In genomic region chr14:121164866-121165265, GRCm38 (mm10) we compare ENCODE assay signal across 10 mouse cellular contexts.
A peak's percentile ranks its signal among the peaks of the same experiment; 100 is the strongest.
DNase-seq lines count a peak whose midpoint lies in the region; ATAC-seq and TF ChIP-seq lines count a peak whose summit lies in the region.
"Had no signal": no experiment of that assay in that cellular context is flagged by ENCODE, and none has a peak within 500 bp of the region (broad histone marks: within the 10 kb centered on the region; RNA-seq: fewer than 3 reads in every experiment).

No protein-coding gene starts in this region.

- no peak for DNase-seq in heart, adult 2 months
- DNase-seq in heart, postnatal 36 days: no peak
- peak; percentile 30 for DNase-seq in lung, embryonic 14.5 days
- no peak for DNase-seq in lung, adult 18-20 months
- no peak for DNase-seq in urinary bladder, postnatal 10 days (ENCODE audit: low spot score)
- DNase-seq in thymus, adult 18-20 months: no peak
- DNase-seq: gastrocnemius, postnatal 14 days had no signal

- WGBS in heart, adult 2 months: 54% methylated on average over 1 of the region's 1 CpGs
- 72% methylated on average over 1 of the region's 1 CpGs for WGBS in lung, embryonic 14.5 days

- TF ChIP-seq POLR2A in heart, adult 2 months (IDR thresholded peaks at IDR 0.05; ENCODE audit: insufficient read depth, low read depth, low read length): no peak

- H3K4me1 ChIP-seq in heart, adult 2 months (ENCODE audit: control insufficient read depth, insufficient read depth, low read length): no peaks in the 10 kb centered on the region
- H3K4me1 ChIP-seq in lung, embryonic 14.5 days (ENCODE audit: insufficient read depth): no peaks in the 10 kb centered on the region

- H3K4me3 ChIP-seq in heart, adult 2 months: no peak overlapping the region
- H3K4me3 ChIP-seq in lung, embryonic 14.5 days (ENCODE audit: low read depth, low read length): no peak overlapping the region

- no peak overlapping the region for H3K9ac ChIP-seq in heart, adult 2 months (ENCODE audit: low read depth, low read length)
- H3K9ac ChIP-seq in lung, embryonic 14.5 days: no peak overlapping the region

- peak overlapping the region; percentile 45 for H3K27ac ChIP-seq in heart, adult 2 months
- peak overlapping the region; percentile 48 for H3K27ac ChIP-seq in lung, embryonic 14.5 days (ENCODE audit: low read depth)

- TF ChIP-seq EP300 in heart, adult 2 months (IDR thresholded peaks at IDR 0.05; ENCODE audit: insufficient read depth, low read depth, low read length): no peak

- H3K4me2 ChIP-seq in lung, embryonic 14.5 days: no peak overlapping the region

- intact Hi-C loops in heart, adult 2 months (cut with DNase I): no loop called here
- intact Hi-C loops in heart, postnatal 36 days (cut with DNase I): no loop called here

- no peaks in the 10 kb centered on the region for H3K36me3 ChIP-seq in heart, adult 2 months (ENCODE audit: control insufficient read depth, insufficient read depth, low read length)
- no peaks in the 10 kb centered on the region for H3K36me3 ChIP-seq in lung, embryonic 14.5 days (ENCODE audit: insufficient read depth)
- H3K36me3 ChIP-seq: G1E had no signal

- no peaks in the 10 kb centered on the region for H3K79me2 ChIP-seq in heart, adult 2 months (replicated peaks; ENCODE audit: control insufficient read depth, insufficient read depth, low read length)

- no peak for TF ChIP-seq CTCF in heart, adult 2 months (IDR thresholded peaks at IDR 0.05)
- no peak for TF ChIP-seq CTCF in lung, embryonic 14.5 days (IDR thresholded peaks at IDR 0.05; ENCODE audit: low read depth)

- ATAC-seq in lung, embryonic 14.5 days (ENCODE audit: insufficient read depth): no peak
- ATAC-seq in common myeloid progenitor, adult 5-6 weeks (replicated peaks; ENCODE audit: low read depth, poor library complexity, severe bottlenecking): peak; percentile 42
- ATAC-seq in megakaryocyte, adult 5-6 weeks (ENCODE audit: poor library complexity, severe bottlenecking): peak; percentile 63

- H3K9me3 ChIP-seq in lung, embryonic 14.5 days (ENCODE audit: low read depth, low read length): no peaks in the 10 kb centered on the region

- H3K27me3 ChIP-seq in heart, adult 2 months (ENCODE audit: control insufficient read depth, insufficient read depth, low read length): no peaks in the 10 kb centered on the region
- H3K27me3 ChIP-seq in lung, embryonic 14.5 days (ENCODE audit: insufficient read depth, low read length): no peaks in the 10 kb centered on the region
